Mouse (Mus musculus) brain, embryonic 14.5 days (tissue): ENCODE results near the gene Gm45021.

ENCODE experiments used
- CTCF ChIP-seq: fragments of 200-500 bp; IDR thresholded peaks from 2 replicates; pipeline ENCODE4 v1.5.1; 2012; ENCODE audit warnings: inconsistent platforms, mild to moderate bottlenecking, moderate library complexity, borderline replicate concordance; ENCODE audit not compliant: insufficient read depth, insufficient read length; ENCODE audit errors: extremely low read depth
- POLR2A ChIP-seq: fragments of 200-500 bp; IDR thresholded peaks from 2 replicates; pipeline ENCODE4 v1.6.1; 2012; ENCODE audit warnings: mild to moderate bottlenecking, inconsistent platforms, borderline replicate concordance; ENCODE audit not compliant: poor library complexity, insufficient read depth, insufficient read length, severe bottlenecking; ENCODE audit errors: extremely low read depth

DNA sequence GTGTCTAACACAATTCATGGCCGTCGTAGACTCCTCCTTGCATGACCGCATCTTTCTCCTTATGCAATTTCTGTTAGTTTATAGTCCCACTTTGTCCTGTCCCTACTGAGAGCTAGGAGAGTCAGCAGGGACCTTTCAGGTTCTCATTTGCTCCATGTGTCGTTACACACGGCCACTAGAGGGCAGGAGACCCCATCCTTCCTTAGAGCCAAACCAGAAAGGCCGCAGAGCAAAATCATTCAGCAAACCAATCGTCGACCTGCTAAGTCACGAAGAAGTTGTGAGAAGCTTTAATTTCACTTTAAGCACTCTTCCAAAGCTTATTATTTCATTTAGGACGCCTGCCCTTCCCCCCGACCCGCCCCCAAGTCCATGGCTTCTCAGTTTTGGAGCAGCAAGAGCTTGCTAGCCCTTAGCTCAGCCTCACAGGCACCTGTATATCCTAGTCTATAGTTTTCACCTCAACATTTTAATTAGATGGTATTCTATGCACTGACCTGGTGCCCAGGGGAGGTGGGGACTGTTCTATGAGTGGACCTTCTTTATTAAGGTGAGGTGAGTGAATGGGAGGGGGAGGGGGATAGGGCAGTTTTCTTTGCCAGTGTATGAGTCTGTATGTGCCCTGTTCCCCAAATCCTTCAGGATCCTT lies 56.4 kb downstream of the Gm45021 start:
- TF ChIP-seq CTCF, result peak; percentile 87
- TF ChIP-seq POLR2A, result no peak
